Mouse (Mus musculus) forelimb bud, embryonic 11.5 days (tissue): ENCODE measurements around the gene Gcsam.

ENCODE experiments used
- DNase-seq: peaks from one replicate; pipeline ENCODE4 v3.0.0-alpha.2; 2012; ENCODE audit warnings: low read depth, low spot score

Gene Gcsam

DNA sequence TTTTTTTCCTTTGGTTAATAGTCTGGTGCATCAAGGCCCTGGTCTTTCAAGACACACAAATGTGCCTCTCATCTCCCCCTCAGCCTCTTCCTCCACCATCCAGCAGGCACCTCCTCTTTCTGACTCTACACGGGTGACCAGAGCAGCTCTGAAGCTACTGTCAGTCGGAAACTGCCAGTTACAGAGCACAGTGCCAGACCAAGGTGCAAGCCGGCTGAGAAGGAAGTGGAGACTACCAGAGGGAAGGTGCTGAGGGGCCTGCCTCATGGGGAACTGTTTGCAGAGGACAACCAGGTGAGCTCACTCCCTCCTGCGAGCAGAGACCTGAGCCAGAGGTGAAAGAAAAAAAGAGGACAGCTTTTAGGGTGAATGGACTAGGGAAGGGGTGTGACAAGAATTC, at the start of gene Gcsam:
Gene Gcsam (plus strand): TSS at position 114 of the 400 bp plus-strand sequence.
- no peak for DNase-seq

DNA sequence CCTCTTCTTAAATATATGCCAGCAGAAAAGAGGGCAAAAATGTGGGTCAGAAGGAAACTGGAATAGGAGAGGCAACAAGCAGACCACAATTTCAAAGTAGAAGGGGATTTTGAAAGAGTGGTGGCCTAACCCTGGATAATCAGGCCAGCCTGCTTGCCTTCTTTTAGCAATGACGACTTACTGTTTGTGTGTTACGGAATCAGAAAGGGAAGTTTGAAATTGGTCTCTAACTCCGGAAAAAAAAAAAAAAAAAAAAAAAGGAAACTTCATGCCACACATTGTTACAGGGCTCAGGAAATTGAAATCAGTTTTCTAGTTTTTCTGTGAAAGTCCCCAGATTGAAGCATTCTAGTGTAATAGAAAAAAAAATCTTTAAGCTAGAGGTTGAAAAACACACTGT, 48.4 kb upstream of the Gcsam start:
- DNase-seq, result no peak

DNA sequence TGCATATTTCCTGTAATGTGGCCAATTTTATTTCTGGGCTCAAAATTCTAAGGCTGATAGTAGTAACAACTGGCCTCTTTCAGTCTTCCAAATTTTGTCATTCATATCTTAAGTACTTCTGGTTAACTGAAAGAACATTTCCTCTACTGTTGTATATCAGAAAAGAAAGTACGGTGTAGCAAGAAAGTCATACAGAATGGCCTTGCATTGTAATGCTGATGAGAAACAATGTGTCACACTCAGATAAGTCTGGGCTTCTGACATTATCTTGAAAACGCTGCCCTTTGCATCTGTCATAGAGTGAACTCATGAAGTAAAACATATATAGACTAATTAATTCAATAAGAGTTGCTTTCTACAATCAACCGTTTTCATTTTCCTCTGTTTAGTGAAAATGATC, 37.9 kb upstream of the Gcsam start:
- DNase-seq, result no peak

DNA sequence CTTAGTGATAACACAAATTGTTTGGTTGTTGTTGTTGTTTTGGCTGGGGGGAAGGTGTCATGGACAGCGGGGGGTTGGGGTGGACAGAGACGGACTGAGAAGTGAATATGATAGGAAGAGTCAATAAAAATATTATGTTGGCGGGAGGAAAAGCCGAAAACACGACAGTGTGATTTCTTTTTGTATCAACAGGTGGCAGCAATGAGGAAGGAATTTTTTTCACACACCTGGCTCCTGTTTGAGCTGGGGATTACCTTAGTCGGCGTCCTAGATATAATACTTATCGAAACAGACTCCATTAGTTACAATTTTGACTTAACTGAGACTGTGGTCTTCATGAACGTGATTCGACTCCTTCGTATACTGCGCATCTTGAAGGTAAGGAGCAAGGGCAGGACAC, 30.3 kb upstream of the Gcsam start:
- no peak for DNase-seq

DNA sequence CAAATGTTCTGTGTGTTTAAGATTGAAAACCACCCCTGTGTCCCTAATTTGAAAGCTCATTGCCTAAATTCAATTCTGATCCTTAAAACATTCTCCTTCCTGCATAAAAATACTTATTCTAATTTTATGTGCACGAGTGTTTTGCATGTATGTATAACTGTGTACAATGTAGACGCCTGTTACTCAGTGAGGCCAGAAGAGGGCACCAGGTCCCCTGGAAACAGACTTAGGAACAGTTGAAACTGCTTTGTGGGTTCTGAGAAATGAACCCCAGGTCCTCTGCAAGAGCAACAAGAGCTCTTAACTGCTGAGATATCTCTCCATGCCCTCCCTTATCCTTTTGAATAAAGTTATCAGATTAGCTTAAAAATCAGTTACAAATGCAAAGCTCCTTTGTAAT, 27.7 kb upstream of the Gcsam start:
- DNase-seq, result no peak

DNA sequence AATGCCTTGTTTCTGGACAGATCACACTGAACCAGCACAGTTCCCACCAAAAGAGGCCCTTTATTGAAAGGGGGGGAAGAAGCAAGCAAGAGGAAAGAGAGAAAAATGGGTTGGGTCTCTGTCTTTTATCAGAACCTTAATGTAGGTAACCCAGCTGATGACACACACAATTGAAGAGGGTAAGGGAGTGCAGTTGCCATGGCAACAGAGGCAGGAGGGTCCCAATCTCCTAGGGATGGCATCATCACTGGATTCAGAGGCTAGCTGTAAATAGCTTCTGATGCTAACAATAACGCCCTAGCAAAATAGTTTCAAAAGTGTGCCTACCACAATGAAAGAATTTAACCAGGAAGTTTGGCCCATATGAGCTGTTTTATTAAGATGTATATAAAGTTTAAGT, 16.5 kb upstream of the Gcsam start:
- DNase-seq, result no peak

DNA sequence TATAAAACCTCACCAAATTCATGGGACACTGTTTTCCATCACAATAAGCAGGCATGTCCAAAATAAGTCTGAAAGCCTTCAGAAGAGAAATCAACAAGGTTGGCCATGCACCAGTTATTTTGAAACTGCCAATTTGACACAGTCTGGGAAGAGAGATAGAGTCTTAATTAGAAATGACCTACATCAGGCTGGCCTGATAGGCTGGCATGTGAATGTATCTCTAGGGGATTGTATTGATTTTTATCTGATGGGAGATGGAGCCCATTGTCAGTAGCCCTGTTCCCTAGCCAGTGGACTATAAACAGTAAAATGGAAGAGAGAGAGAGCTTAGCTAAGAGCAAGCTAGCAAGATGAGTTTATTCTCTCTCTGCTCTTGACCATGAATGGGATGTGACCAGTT, 14.7 kb upstream of the Gcsam start:
- no peak for DNase-seq

DNA sequence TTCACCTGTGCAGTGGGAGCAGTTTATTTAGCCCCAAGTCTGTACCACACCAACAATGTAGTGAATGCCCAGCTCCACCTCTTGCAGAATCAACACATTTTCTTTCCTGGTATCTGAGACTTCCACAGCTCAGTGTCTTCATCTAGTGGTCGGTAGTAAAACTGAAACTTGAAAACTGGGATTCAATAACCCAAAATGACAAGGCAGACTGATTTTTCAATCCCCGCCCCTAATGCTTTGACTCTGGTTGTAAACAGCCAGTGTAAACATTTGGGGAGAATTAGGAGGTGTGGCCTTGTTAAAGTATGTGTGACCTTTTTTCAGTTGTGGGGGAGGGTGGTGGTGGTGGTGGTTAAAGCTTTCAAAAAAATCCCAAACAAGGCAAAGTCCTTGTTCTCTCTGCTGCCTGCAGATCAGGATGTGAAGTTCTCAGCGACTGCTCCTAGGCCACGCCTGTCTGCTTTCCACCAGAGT, 1.7 kb upstream of the Gcsam start:
- peak; percentile 24 for DNase-seq

DNA sequence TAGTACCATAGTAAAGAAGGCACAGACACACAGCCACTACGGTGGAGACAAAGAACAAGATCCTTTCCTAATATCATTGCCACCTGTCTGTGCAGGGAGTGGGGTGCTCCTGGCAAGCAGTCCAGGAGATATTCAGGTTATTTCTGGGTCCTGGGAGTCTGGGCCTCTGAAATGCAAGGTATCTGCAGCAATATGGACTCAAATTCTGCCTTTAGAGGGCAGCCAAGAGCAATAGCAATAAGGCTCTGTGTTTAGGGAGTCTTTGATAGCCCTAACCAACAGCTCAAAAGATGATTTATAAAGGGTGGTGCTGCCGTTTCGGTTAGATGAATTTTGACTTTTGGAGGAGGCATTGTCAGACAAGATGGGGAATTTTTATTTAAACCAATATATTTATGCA, 880 bp upstream of the Gcsam start:
- DNase-seq, result no peak

DNA sequence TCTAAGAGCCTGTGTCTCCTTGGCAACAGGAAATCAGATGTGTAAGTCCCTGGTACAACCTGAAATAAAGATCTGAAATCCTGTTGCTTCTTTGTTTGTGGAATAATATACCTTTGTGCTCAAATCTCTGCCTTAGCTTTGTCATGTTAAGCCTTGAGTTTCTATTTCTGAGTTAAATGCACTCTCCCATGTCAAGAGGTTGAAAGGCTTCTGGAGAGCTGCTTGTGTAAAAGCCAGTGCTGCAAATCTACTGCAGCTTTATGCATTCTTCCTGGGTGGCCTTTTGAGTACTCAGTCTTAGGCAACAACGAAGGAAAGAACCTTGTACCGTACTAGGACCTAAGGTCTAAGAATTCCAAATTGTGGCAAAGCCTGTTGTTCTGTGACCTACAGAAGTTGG, 3.1 kb downstream of the Gcsam start:
- no peak for DNase-seq

DNA sequence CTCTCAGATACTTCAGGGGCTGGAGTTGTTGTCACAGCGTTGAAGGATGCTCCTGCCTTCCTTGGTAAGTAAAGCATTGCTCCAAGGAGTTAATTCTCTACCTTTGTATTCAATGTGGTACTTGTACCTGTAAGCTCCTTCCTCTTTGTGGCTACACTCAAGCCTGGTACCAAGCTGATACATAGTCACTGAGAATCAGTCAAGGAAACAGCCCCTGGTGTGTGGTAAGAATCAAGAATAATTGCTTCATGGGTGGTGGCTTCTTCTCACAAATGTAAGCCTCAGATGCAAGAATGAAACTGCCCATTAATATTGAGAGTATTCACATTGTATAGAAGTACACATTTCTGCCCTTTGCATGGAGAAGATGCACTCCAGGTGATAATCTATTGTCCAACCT, 5.8 kb downstream of the Gcsam start:
- no peak for DNase-seq

DNA sequence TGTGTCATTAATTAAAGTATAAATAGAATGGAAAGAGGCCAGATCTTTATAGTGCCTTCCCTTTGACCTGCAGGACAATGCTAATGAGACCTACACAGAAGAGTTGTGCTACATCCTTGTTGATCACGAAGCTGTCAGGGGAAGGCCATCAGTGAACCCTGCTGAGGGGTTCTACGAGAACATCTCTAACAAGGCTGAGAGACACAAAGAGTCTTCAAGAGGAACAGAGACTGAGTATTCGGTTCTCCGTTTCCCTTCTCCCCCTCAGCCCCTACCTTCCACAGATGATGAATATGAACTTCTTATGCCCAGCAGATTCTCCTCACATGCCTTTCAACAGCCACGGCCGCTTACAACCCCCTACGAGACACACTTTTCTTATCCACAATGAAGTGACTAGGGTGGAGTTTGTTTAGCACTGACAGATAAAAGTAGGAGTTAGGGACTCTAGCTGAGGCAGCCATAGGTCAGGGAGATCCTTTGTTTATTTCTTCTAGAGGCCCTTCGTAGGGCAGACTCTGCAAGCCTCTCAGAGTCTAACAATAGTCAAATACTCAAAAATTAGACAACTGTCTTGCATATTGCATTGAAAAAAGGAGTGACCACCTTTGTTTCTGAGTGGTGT, 9.7 kb downstream of the Gcsam start:
- DNase-seq, result no peak

DNA sequence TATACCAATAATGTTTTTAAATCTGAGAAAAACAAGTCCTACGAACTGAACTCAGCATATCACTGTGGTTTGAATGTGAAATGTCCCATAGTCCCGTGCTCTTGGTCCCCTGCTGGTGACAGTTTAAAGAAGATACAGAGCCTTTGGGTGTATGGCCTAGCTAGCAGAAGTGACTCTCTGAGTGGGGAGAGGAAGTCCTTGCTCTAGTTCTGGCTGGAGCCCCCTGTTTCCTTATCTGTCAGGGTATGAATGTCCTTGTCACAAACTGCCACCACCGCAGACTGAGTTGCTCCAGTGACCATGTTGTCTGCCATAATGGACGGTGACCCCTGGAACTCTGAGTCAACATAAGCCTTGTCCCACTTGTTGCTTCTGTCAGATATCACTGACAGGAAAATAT, 13.1 kb downstream of the Gcsam start:
- no peak for DNase-seq

DNA sequence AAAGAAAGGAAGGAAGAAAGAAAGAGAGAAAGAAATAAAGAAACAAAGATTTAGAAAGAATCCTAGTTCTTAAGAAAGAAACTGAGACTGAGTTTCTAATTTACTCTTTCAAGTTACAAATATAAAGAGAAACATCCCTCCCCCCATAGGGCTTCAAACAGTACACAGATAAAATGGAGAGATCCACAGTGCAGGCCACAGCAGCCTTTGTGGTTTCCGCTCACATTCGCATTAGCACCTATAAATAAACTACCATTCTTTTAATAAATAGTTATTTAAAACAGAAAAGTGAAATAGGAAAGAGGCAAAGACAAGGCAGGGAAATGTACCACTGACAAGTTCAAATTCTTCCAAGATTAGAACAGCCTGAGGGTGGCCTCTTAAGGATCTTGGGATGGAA, 14.6 kb downstream of the Gcsam start:
- no peak for DNase-seq

DNA sequence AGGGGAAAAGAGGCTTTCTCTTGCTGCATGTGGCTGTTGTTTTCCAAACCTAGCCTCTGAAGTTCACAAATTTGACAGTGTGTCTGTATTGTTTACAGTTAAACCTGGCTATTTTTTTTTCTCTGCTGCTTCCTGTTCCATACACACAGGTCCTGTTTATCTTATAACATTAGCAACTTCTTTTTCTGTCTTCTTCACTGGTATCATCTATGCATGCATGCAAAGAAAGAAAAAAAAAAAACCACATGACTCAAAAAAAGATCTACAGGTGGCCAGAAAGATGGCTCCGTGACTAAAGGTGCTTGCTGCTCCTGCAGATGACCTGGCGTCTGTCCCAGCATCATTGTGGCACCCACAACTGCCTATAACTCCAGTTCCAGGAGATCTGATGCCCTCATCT, 15.2 kb downstream of the Gcsam start:
- DNase-seq, result no peak

DNA sequence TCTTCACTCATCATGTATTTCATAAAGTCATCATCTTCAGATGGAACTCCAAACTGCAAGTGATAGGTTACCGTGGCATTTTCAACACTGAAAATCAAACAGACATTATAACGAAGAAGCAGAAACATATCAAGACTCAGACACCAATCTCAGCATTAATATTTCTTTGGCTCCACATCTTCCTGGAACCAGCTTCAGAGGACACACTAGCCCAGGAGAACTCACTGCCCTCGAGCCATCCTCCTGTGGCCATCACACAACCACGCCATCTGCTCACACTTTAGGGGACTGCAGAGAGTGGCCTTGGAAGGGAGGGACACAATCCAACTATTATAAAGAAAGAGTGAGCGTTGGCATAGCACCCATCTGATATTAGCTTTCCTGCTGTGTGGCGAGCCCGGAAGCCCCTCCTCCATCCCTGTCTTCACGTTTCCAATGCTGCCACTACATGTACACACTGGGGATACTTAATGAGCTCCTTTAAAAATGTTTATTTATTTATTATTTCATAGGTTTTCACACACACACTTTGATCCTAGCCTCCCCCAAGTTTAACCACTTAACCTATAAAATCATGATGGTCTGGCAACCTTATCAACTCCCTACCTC, 19.4 kb downstream of the Gcsam start:
- no peak for DNase-seq

DNA sequence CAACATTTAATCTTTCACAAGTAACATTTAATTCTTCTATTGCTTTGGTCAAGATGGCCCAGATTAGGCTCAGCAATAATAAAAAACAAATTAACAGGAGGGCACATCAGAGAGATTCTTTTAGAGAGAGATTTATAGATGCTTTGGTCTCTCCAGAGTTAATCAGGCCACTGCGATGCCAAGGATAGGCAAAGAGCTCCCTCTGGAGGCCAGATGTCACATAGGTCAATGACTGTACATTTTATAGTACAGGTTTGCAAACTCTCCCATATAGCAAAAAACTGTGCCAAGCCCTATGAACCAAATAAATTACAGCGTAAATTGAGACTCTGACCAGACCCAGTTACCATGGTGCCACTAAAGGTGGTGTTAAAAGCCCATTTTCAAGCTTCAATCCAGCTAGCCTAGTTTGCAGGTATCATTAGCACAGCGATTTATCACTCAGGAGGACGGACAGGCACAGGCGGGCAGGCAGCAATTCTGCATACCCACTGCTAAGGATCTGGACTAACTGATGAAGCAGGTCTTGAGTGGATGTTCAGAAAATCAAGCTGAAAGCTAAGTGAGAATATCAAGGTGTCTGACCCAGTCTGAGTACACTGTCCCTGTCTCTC, 20.3 kb downstream of the Gcsam start:
- DNase-seq, result peak; percentile 72

DNA sequence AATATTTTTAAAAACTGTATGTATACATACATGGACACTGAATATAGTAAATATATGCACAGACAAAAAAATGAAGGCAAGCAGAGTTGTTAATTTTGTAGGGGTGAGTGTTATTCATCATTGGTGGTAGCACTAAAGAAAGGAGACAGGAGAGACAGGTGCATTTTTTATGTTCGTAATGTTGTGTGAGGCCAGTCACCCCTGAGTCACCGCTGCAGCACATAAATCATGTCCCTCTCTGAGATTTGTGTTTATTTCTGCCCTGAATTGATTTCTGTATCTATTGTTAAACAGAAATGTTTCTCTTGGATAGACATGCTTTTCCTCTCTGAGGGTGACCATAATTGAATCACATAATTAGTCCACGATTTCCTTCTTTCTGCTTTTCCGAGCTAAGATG, 22.2 kb downstream of the Gcsam start:
- no peak for DNase-seq

DNA sequence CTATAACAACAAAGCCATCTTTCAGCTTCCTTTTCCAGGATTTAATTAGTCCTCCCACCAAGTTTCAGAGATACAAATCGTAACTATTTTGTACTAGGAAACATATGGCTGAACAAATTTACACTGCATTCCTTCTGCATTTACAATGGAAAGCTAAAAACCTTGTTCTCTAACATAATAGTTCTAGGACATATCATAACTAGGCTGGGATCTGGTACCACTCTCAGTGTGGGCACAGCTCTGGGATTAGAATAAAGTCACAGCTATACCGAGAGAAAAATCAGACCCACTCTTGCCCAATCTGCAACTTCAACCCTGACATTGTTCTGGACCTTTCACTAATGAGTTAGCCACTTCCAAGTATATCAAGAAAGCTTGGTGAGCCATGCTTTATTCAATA, 25.6 kb downstream of the Gcsam start:
- no peak for DNase-seq

DNA sequence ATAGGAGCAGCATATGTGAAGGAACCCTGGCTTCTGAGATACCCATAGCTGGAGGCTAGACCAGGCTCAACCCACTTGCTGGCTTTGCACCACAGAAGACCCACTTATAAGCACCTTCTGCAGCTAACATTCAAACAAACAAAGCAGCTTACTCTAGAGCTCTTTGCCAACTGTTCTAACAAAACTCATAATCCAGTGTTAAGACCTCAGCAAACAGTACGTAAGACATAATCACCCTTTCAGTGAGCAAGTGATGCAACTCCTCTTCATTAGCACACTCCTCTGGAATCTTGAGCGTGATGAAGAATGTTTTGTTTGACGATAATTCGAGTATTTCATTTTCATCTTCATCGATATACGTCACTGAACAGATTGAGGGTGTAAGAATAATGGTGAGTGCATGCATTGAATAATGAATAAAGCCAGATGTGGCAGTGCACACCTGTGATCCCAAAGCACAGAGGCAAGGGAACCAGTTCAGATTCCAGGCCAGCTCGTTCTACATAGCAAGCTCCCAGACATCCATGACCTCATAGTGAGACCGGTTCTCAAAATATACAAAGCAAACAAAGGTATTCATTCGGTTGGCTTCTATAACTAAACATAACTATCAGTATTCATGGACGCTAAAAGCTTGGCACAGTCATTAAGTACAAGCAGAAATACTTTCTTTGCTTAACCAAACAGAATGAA, 30.0 kb downstream of the Gcsam start:
- DNase-seq, result no peak

DNA sequence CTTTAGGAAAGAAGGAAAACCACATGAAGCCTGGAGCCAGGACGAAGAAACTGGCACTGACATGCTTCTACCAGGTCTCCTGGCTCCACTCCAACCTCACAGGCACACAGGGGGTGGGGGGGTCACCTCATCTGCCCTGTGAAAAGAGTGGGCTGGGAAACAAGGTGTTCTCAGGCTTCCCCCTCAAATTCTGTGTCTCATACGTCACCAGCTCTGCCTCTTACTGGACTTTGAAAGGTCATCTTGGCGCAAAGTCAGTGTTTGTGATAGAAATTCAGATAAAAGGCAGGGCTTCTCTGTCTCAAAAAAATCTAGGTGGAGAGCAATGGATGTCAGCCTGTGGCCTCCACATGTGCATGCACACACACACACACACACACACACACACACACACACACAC, 31.1 kb downstream of the Gcsam start:
- no peak for DNase-seq

DNA sequence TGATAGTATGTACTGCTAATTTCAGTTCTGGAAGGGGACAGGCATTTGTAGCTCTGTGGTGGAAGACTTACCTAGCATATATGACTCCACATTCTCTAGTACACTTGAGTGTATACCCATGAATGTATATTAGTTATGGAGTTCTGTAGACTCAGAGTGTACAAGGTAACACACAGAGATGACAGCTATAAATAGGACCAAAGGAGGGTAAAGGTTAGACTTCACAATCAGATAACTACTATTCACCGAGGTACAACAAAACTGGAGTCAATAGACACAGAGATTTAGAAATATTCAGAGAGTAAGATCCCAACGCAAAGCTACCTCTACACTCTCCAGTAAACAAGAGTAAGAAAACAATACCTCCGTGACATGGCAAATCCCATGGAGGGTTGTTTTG, 33.8 kb downstream of the Gcsam start:
- DNase-seq, result no peak

DNA sequence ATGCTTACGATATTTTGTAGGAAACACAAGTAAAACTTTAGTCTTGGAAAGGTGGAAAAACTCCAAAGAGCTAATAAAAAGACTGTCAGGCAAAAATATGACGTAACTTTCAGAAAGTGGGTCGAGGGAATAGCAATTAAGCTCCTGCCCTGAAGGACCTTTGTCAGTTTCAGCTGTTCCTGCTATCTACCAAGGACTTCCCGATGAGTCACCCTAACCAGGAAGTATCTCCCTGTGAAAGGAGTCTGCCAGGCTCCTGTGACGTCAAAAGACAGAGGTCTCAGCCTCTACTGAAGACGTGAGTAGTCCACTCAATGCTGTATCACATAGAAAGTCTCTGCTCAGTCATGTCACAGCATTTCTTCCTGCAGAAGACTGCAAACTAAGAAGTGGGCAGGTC, 34.2 kb downstream of the Gcsam start:
- DNase-seq, result no peak
